Mouse (Mus musculus) brain, embryonic 18.5 days (tissue): ENCODE results near the gene Iqsec2.

Experiments
- DNase-seq: peaks from one replicate; pipeline ENCODE4 v3.0.0-alpha.2; 2012; ENCODE audit warnings: low read depth, low spot score

Iqsec2 gene

GRCm38 (mm10) chrX:152244492-152245189 lies 100.6 kb downstream of the Iqsec2 start:
- DNase-seq: no peak

- no peak for DNase-seq
Measured at GRCm38 (mm10) chrX:152271189-152271588, 127.1 kb downstream of the Iqsec2 start.
